Mouse (Mus musculus) bone marrow macrophage, adult 2 months (primary cell): ENCODE data around the gene Kdm5a.

Experiments
- CTCF ChIP-seq: IDR thresholded peaks from 2 replicates; pipeline ENCODE4 v1.5.1; 2012; ENCODE audit warnings: low read depth, mild to moderate bottlenecking, low read length, moderate library complexity
- POLR2A ChIP-seq: IDR thresholded peaks from 2 replicates; pipeline ENCODE4 v1.6.1; 2012; ENCODE audit warnings: mild to moderate bottlenecking, low read depth, low read length, borderline replicate concordance

DNA sequence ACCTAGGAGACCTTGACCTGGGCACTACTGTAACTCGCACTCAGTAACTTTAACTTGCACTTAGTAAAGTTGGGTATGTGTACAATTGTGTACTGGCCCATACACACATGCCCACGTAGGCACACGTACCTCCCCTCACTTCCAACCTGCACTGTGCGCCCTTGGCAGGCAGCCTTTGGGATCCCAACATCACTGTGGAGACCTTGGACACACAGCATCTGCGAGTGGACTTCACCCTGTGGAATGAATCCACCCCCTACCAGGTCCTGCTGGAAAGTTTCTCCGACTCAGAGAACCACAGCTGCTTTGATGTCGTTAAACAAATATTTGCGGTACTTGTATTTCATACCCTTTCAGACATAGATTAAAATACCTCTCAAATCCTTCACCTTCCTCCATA, 111.4 kb downstream of the Kdm5a start:
- TF ChIP-seq POLR2A, result no peak
- no peak for TF ChIP-seq CTCF
